Mouse (Mus musculus) liver, embryonic 14.5 days (tissue): ENCODE results near the gene Ptprcap. TPM values are rescaled to one million over a fixed set of nuclear protein-coding genes. Genes with fewer than 3 reads are reported as not detected.
A peak's percentile ranks its signal among the peaks of the same experiment; 100 is the strongest.

Experiments used
- ATAC-seq: fragments of 200-750 bp; cut with Nextera tagmentation; 2 replicates; pipeline ENCODE4 v1.8.0; 2017; ENCODE audit warnings: moderate number of reproducible peaks, mild to moderate bottlenecking, moderate library complexity; ENCODE audit not compliant: insufficient read depth
- DNase-seq, 3 experiments: peaks; one replicate each; pipeline ENCODE4 v3.0.0-alpha.2; 2012 to 2013; ENCODE audit warnings: low read depth in 3 of 3, low spot score in 3 of 3
- H3K27ac ChIP-seq: fragments of 300-500 bp; sonication (generic); 2 replicates; pipeline ENCODE4 v1.5.1; 2014; ENCODE audit warnings: moderate library complexity, mild to moderate bottlenecking, control low read depth, inconsistent platforms
- H3K27me3 ChIP-seq: fragments of 300-500 bp; sonication (generic); 2 replicates; pipeline ENCODE4 v1.6.1; 2014; ENCODE audit warnings: mild to moderate bottlenecking, low read length, moderate library complexity; ENCODE audit not compliant: control insufficient read depth, insufficient read depth
- H3K36me3 ChIP-seq: fragments of 300-500 bp; sonication (generic); replicated peaks from 2 replicates; pipeline ENCODE4 v1.6.1; 2014; ENCODE audit warnings: low read depth; ENCODE audit not compliant: control insufficient read depth, insufficient read depth
- H3K4me1 ChIP-seq, 2 experiments: fragments of 200-500 bp in 1 of 2; fragments of 300-500 bp in 1 of 2; sonication (generic) in 1 of 2; replicated peaks; 2 replicates each; pipeline ENCODE4 v1.6.1; 2012 to 2014; ENCODE audit warnings: antibody characterized with exemption in 1 of 2, inconsistent platforms in 1 of 2, low read length in 1 of 2; ENCODE audit not compliant: control insufficient read depth in 2 of 2, insufficient read depth in 2 of 2
- H3K4me2 ChIP-seq: fragments of 300-500 bp; sonication (generic); 2 replicates; pipeline ENCODE4 v1.6.1; 2014; ENCODE audit warnings: low read depth, mild to moderate bottlenecking, control low read depth, moderate library complexity
- H3K4me3 ChIP-seq, 2 experiments: fragments of 200-500 bp in 1 of 2; fragments of 300-500 bp in 1 of 2; sonication (generic) in 1 of 2; 2 replicates each; pipeline ENCODE4 v1.5.1; 2012 to 2014; ENCODE audit warnings: low read depth in 2 of 2, low read length in 2 of 2, mild to moderate bottlenecking in 2 of 2, control low read depth in 1 of 2, inconsistent platforms in 1 of 2, moderate library complexity in 1 of 2; ENCODE audit not compliant: insufficient read depth in 1 of 2
- H3K9ac ChIP-seq: fragments of 300-500 bp; sonication (generic); replicated peaks from 2 replicates; pipeline ENCODE4 v1.6.1; 2014; ENCODE audit warnings: mild to moderate bottlenecking, control low read depth, moderate library complexity
- H3K9me3 ChIP-seq: fragments of 300-500 bp; sonication (generic); 2 replicates; pipeline ENCODE4 v1.6.1; 2016; ENCODE audit warnings: low read length, mixed read lengths; ENCODE audit not compliant: control insufficient read depth
- CTCF ChIP-seq: IDR thresholded peaks from 2 replicates; pipeline ENCODE4 v1.5.1; 2016; ENCODE audit warnings: antibody characterized with exemption, low read depth, control low read depth
- EP300 ChIP-seq: IDR thresholded peaks from 2 replicates; pipeline ENCODE4 v1.6.1; 2016; ENCODE audit warnings: antibody characterized with exemption, low read depth
- WGBS: fragments of 180-500 bp; shearing (Covaris S2); extraction: QIAGEN DNeasy Blood & Tissue Kit; methylation state at CpG from one replicate; pipeline ENCODE4 v1.1.7; 2014; ENCODE audit not compliant: insufficient replicate concordance; 5-methylcytosine and 5-hydroxymethylcytosine counted together
- polyA plus RNA-seq, 2 experiments: library from polyadenylated mRNA; depleted of rRNA in 1 of 2; stranded (reverse) in 1 of 2; unstranded in 1 of 2; fragments of >200 nt; fragmentation: Nextera tagmentation in 1 of 2; extraction: Ambion mirVana in 1 of 2; gene quantifications; 2 replicates each; pipeline versions ENCODE4 v1.2.1 to v1.2.3; 2012 to 2014

Ptprcap gene
- polyA plus RNA-seq, 2 experiments: 12.5 to 14.4 TPM

DNA sequence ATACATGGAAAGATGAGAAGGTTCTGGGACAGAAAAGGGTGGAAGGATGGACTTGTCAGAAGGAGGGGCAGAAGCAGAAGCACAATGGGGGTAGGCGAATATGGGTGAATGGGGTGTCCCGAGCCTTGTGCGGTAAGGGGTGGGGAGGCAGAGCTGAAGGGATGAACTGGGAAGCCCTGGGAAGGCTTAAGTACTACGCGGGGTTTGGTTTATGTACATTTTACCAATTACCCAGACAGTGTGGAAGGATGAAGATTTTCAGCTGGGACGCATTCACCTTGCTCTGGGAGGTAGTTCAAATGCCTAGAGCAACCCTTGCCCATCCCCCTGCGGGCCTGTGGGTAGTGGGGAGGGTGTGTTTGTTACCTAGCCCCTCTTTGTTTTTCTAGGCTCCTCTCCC, 48.7 kb downstream of the Ptprcap start:
- H3K4me2 ChIP-seq: peak overlapping the region; percentile 98
- ATAC-seq (no peak), DNase-seq (no peak)
- H3K27ac ChIP-seq: no peak overlapping the region
- H3K27me3 ChIP-seq: no peaks in the 10 kb centered on the region; the same call in none of the 2 replicates
- WGBS: 47% methylated on average over 7 of the region's 7 CpGs
- no peaks in the 10 kb centered on the region for H3K9me3 ChIP-seq
- peaks cover 15% of the 10 kb centered on the region for H3K36me3 ChIP-seq
- H3K9ac ChIP-seq: peak overlapping the region; percentile 53; the same call in 1 of the 2 replicates
- peaks cover 8 to 23% of the 10 kb centered on the region in 2 experiments for H3K4me1 ChIP-seq
- no peak for TF ChIP-seq EP300
- TF ChIP-seq CTCF: no peak
- peak overlapping the region; percentile 68 to 91 for H3K4me3 ChIP-seq

DNA sequence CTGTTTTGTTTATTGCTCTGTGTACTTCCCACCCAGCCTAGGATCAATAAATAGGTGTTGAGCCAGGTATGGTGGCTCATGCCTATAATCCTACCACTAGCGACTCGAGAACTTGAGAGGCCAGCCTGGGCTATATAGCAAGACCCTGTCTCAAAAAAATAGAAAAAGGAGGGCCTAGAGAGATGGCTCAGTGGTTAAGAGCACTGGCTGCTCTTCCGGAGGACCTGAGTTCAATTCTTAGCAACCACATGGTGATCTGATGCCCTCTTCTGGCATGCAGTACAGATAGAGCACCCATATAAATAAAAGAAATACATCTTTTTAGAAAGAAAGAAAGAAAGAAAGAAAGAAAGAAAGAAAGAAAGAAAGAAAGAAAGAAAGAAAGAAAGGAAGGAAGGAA, 49.7 kb downstream of the Ptprcap start:
- Histone ChIP-seq H3K36me3 (peaks cover 8% of the 10 kb centered on the region), H3K9me3 (no peaks in the 10 kb centered on the region), H3K27ac (no peak overlapping the region), H3K4me1 (peaks cover 8 to 23% of the 10 kb centered on the region in 2 experiments), H3K4me2 (no peak overlapping the region), H3K27me3 (no peaks in the 10 kb centered on the region; the same call in none of the 2 replicates), H3K4me3 (no peak overlapping the region), H3K9ac (no peak overlapping the region)
- ATAC-seq (no peak), DNase-seq (no peak)
- 45% methylated on average over 3 of the region's 3 CpGs for WGBS
- TF ChIP-seq CTCF: peak; percentile 16; the same call in 1 of the 2 replicates
- TF ChIP-seq EP300: no peak

- Histone ChIP-seq H3K9me3 (no peaks in the 10 kb centered on the region), H3K4me3 (no peak overlapping the region), H3K27me3 (no peaks in the 10 kb centered on the region; the same call in none of the 2 replicates), H3K4me1 (peaks cover 8 to 23% of the 10 kb centered on the region in 2 experiments), H3K27ac (no peak overlapping the region), H3K36me3 (peaks cover 6% of the 10 kb centered on the region; the same call in 1 of the 2 replicates), H3K4me2 (no peak overlapping the region), H3K9ac (no peak overlapping the region)
- TF ChIP-seq EP300 (no peak), CTCF (no peak)
- DNase-seq: no peak
- no peak for ATAC-seq
- 28% methylated on average over 13 of the region's 13 CpGs for WGBS
Measured at GRCm38 (mm10) chr19:4203604-4204326, 50.4 kb downstream of the Ptprcap start.

- TF ChIP-seq EP300 (no peak), CTCF (no peak)
- Histone ChIP-seq H3K27me3 (no peaks in the 10 kb centered on the region; the same call in none of the 2 replicates), H3K4me1 (peaks cover 8 to 20% of the 10 kb centered on the region in 2 experiments), H3K4me2 (no peak overlapping the region), H3K9ac (no peak overlapping the region), H3K9me3 (no peaks in the 10 kb centered on the region), H3K27ac (no peak overlapping the region), H3K4me3 (no peak overlapping the region), H3K36me3 (peaks cover 4% of the 10 kb centered on the region; the same call in 1 of the 2 replicates)
- DNase-seq (no peak), ATAC-seq (no peak)
- 51% methylated on average over 4 of the region's 4 CpGs for WGBS
Measured at GRCm38 (mm10) chr19:4204889-4205288, 51.5 kb downstream of the Ptprcap start.

Other genes with a start within 250 kb of the Ptprcap start
Only the 30 nearest of the 34 such genes appear.
- gene Unc93b1, start 218.4 kb upstream of the Ptprcap start, polyA plus RNA-seq (2012; rRNA removed): 19.8 and 22.8 TPM in 2 replicates
- 14.7 and 15.1 TPM in 2 replicates for gene Unc93b1, start 218.4 kb upstream of the Ptprcap start, polyA plus RNA-seq (2014; fragmentation: Nextera tagmentation; extraction: Ambion mirVana)
- gene Aldh3b3, start 195.0 kb upstream of the Ptprcap start, polyA plus RNA-seq (2012; rRNA removed): 0.02 and 0.04 TPM in 2 replicates
- not detected in 2 replicates for gene Aldh3b3, start 195.0 kb upstream of the Ptprcap start, polyA plus RNA-seq (2014; fragmentation: Nextera tagmentation; extraction: Ambion mirVana)
- 0.32 and 0.33 TPM in 2 replicates for gene Aldh3b2, start 181.3 kb upstream of the Ptprcap start, polyA plus RNA-seq (2012; rRNA removed)
- 0.48 and 0.56 TPM in 2 replicates for gene Aldh3b2, start 181.3 kb upstream of the Ptprcap start, polyA plus RNA-seq (2014; fragmentation: Nextera tagmentation; extraction: Ambion mirVana)
- 10.8 and 11.1 TPM in 2 replicates for gene Acy3, start 167.0 kb upstream of the Ptprcap start, polyA plus RNA-seq (2012; rRNA removed)
- gene Acy3, start 167.0 kb upstream of the Ptprcap start, polyA plus RNA-seq (2014; fragmentation: Nextera tagmentation; extraction: Ambion mirVana): 9.1 and 9.5 TPM in 2 replicates
- 0.37 and 0.50 TPM in 2 replicates for gene Tbx10, start 160.9 kb upstream of the Ptprcap start, polyA plus RNA-seq (2012; rRNA removed)
- 0.28 and 0.30 TPM in 2 replicates for gene Tbx10, start 160.9 kb upstream of the Ptprcap start, polyA plus RNA-seq (2014; fragmentation: Nextera tagmentation; extraction: Ambion mirVana)
- 2.1 and 2.9 TPM in 2 replicates for gene Nudt8, start 153.0 kb upstream of the Ptprcap start, polyA plus RNA-seq (2012; rRNA removed)
- gene Nudt8, start 153.0 kb upstream of the Ptprcap start, polyA plus RNA-seq (2014; fragmentation: Nextera tagmentation; extraction: Ambion mirVana): 14.2 and 15.2 TPM in 2 replicates
- gene Gm49405, start 153.0 kb upstream of the Ptprcap start, polyA plus RNA-seq (2012; rRNA removed): 0.65 and 0.73 TPM in 2 replicates
- gene Gm49405, start 153.0 kb upstream of the Ptprcap start, polyA plus RNA-seq (2014; fragmentation: Nextera tagmentation; extraction: Ambion mirVana): 0.25 and 0.33 TPM in 2 replicates
- gene Doc2g, start 150.3 kb upstream of the Ptprcap start, polyA plus RNA-seq (2012; rRNA removed): 1.8 and 2.2 TPM in 2 replicates
- 0.25 and 0.45 TPM in 2 replicates for gene Doc2g, start 150.3 kb upstream of the Ptprcap start, polyA plus RNA-seq (2014; fragmentation: Nextera tagmentation; extraction: Ambion mirVana)
- 67.5 and 84.8 TPM in 2 replicates for gene Ndufv1, start 140.8 kb upstream of the Ptprcap start, polyA plus RNA-seq (2012; rRNA removed)
- 159 and 168 TPM in 2 replicates for gene Ndufv1, start 140.8 kb upstream of the Ptprcap start, polyA plus RNA-seq (2014; fragmentation: Nextera tagmentation; extraction: Ambion mirVana)
- gene Gstp1, start 115.6 kb upstream of the Ptprcap start, polyA plus RNA-seq (2012; rRNA removed): 230 and 274 TPM in 2 replicates
- gene Gstp1, start 115.6 kb upstream of the Ptprcap start, polyA plus RNA-seq (2014; fragmentation: Nextera tagmentation; extraction: Ambion mirVana): 511 and 557 TPM in 2 replicates
- 6.6 and 7.9 TPM in 2 replicates for gene Gstp2, start 107.6 kb upstream of the Ptprcap start, polyA plus RNA-seq (2012; rRNA removed)
- 6.9 and 7.3 TPM in 2 replicates for gene Gstp2, start 107.6 kb upstream of the Ptprcap start, polyA plus RNA-seq (2014; fragmentation: Nextera tagmentation; extraction: Ambion mirVana)
- 78.5 and 87.0 TPM in 2 replicates for gene Gstp3, start 94.0 kb upstream of the Ptprcap start, polyA plus RNA-seq (2012; rRNA removed)
- gene Gstp3, start 94.0 kb upstream of the Ptprcap start, polyA plus RNA-seq (2014; fragmentation: Nextera tagmentation; extraction: Ambion mirVana): 65.7 and 69.6 TPM in 2 replicates
- gene Cabp2, start 72.0 kb upstream of the Ptprcap start, polyA plus RNA-seq (2012; rRNA removed): 0.16 and 0.17 TPM in 2 replicates
- gene Cabp2, start 72.0 kb upstream of the Ptprcap start, polyA plus RNA-seq (2014; fragmentation: Nextera tagmentation; extraction: Ambion mirVana): 0.20 and 0.44 TPM in 2 replicates
- 52.5 and 64.8 TPM in 2 replicates for gene Cdk2ap2, start 56.4 kb upstream of the Ptprcap start, polyA plus RNA-seq (2012; rRNA removed)
- gene Cdk2ap2, start 56.4 kb upstream of the Ptprcap start, polyA plus RNA-seq (2014; fragmentation: Nextera tagmentation; extraction: Ambion mirVana): 99.9 and 101 TPM in 2 replicates
- gene Pitpnm1, start 53.6 kb upstream of the Ptprcap start, polyA plus RNA-seq (2012; rRNA removed): 6.1 and 7.1 TPM in 2 replicates
- gene Pitpnm1, start 53.6 kb upstream of the Ptprcap start, polyA plus RNA-seq (2014; fragmentation: Nextera tagmentation; extraction: Ambion mirVana): 3.4 TPM in 2 replicates
- gene Aip, start 27.7 kb upstream of the Ptprcap start, polyA plus RNA-seq (2012; rRNA removed): 28.8 and 33.2 TPM in 2 replicates
- gene Aip, start 27.7 kb upstream of the Ptprcap start, polyA plus RNA-seq (2014; fragmentation: Nextera tagmentation; extraction: Ambion mirVana): 29.4 TPM in 2 replicates
- gene Gpr152, start 13.8 kb upstream of the Ptprcap start, polyA plus RNA-seq (2012; rRNA removed): not detected in 2 replicates
- gene Gpr152, start 13.8 kb upstream of the Ptprcap start, polyA plus RNA-seq (2014; fragmentation: Nextera tagmentation; extraction: Ambion mirVana): not detected in 2 replicates
- 0.03 and 0.15 TPM in 2 replicates for gene Cabp4, start 9.6 kb upstream of the Ptprcap start, polyA plus RNA-seq (2012; rRNA removed)
- gene Cabp4, start 9.6 kb upstream of the Ptprcap start, polyA plus RNA-seq (2014; fragmentation: Nextera tagmentation; extraction: Ambion mirVana): not detected in 2 replicates
- gene Coro1b, start 5.0 kb upstream of the Ptprcap start, polyA plus RNA-seq (2012; rRNA removed): 57.5 and 59.2 TPM in 2 replicates
- 57.5 and 62.2 TPM in 2 replicates for gene Coro1b, start 5.0 kb upstream of the Ptprcap start, polyA plus RNA-seq (2014; fragmentation: Nextera tagmentation; extraction: Ambion mirVana)
- gene Rps6kb2, start 9.8 kb downstream of the Ptprcap start, polyA plus RNA-seq (2012; rRNA removed): 17.2 and 19.2 TPM in 2 replicates
- gene Rps6kb2, start 9.8 kb downstream of the Ptprcap start, polyA plus RNA-seq (2014; fragmentation: Nextera tagmentation; extraction: Ambion mirVana): 19.5 and 19.9 TPM in 2 replicates
- gene Carns1, start 21.9 kb downstream of the Ptprcap start, polyA plus RNA-seq (2012; rRNA removed): 0.32 and 0.44 TPM in 2 replicates
- gene Carns1, start 21.9 kb downstream of the Ptprcap start, polyA plus RNA-seq (2014; fragmentation: Nextera tagmentation; extraction: Ambion mirVana): 0.18 and 0.71 TPM in 2 replicates
- gene Tbc1d10c, start 37.7 kb downstream of the Ptprcap start, polyA plus RNA-seq (2012; rRNA removed): 2.6 TPM in 2 replicates
- 2.5 and 4.0 TPM in 2 replicates for gene Tbc1d10c, start 37.7 kb downstream of the Ptprcap start, polyA plus RNA-seq (2014; fragmentation: Nextera tagmentation; extraction: Ambion mirVana)
- gene Ppp1ca, start 38.5 kb downstream of the Ptprcap start, polyA plus RNA-seq (2012; rRNA removed): 203 and 214 TPM in 2 replicates
- gene Ppp1ca, start 38.5 kb downstream of the Ptprcap start, polyA plus RNA-seq (2014; fragmentation: Nextera tagmentation; extraction: Ambion mirVana): 432 and 447 TPM in 2 replicates
- 20.8 and 21.4 TPM in 2 replicates for gene Rad9a, start 48.1 kb downstream of the Ptprcap start, polyA plus RNA-seq (2012; rRNA removed)
- 14.3 and 16.8 TPM in 2 replicates for gene Rad9a, start 48.1 kb downstream of the Ptprcap start, polyA plus RNA-seq (2014; fragmentation: Nextera tagmentation; extraction: Ambion mirVana)
- 1.1 TPM in 2 replicates for gene Clcf1, start 60.6 kb downstream of the Ptprcap start, polyA plus RNA-seq (2012; rRNA removed)
- 0.42 and 0.43 TPM in 2 replicates for gene Clcf1, start 60.6 kb downstream of the Ptprcap start, polyA plus RNA-seq (2014; fragmentation: Nextera tagmentation; extraction: Ambion mirVana)
- gene AC109138.7, start 60.8 kb downstream of the Ptprcap start, polyA plus RNA-seq (2012; rRNA removed): not detected in 2 replicates
- not detected in 2 replicates for gene AC109138.7, start 60.8 kb downstream of the Ptprcap start, polyA plus RNA-seq (2014; fragmentation: Nextera tagmentation; extraction: Ambion mirVana)
- 15.2 and 15.9 TPM in 2 replicates for gene Pold4, start 78.3 kb downstream of the Ptprcap start, polyA plus RNA-seq (2012; rRNA removed)
- 12.9 and 13.1 TPM in 2 replicates for gene Pold4, start 78.3 kb downstream of the Ptprcap start, polyA plus RNA-seq (2014; fragmentation: Nextera tagmentation; extraction: Ambion mirVana)
- 2.8 and 3.5 TPM in 2 replicates for gene Ssh3, start 115.6 kb downstream of the Ptprcap start, polyA plus RNA-seq (2012; rRNA removed)
- gene Ssh3, start 115.6 kb downstream of the Ptprcap start, polyA plus RNA-seq (2014; fragmentation: Nextera tagmentation; extraction: Ambion mirVana): 1.3 and 1.4 TPM in 2 replicates
- gene Ankrd13d, start 129.5 kb downstream of the Ptprcap start, polyA plus RNA-seq (2012; rRNA removed): 0.93 and 1.3 TPM in 2 replicates
- 0.45 and 0.66 TPM in 2 replicates for gene Ankrd13d, start 129.5 kb downstream of the Ptprcap start, polyA plus RNA-seq (2014; fragmentation: Nextera tagmentation; extraction: Ambion mirVana)
- 23.9 and 26.0 TPM in 2 replicates for gene Grk2, start 152.6 kb downstream of the Ptprcap start, polyA plus RNA-seq (2012; rRNA removed)
- 9.4 and 10.8 TPM in 2 replicates for gene Grk2, start 152.6 kb downstream of the Ptprcap start, polyA plus RNA-seq (2014; fragmentation: Nextera tagmentation; extraction: Ambion mirVana)